In the genomic region with DNA sequence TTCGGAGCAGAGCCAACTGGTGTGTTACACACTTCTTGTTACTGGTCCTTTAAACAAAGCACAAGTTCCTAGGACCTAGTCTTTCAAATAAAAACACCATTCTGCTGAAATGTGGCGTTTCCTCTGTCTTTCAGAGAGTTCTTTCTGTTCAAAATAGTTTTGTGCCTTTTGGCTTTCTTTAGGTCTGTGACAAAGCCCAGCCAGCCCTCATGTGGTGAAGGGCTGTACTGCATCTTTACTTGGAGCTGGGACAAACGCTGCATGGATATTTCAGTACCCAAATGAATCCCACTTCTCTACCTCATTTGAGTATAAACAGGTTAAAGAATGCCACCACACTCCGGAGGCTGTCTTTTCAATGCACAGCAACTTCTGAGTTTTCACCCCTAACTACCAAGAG, we compare ENCODE assay signal across 8 mouse cellular contexts.
DNase-seq lines count a peak whose midpoint lies in the region; ATAC-seq lines count a peak whose summit lies in the region.
"Had no signal": no experiment of that assay in that cellular context is flagged by ENCODE, and none has a peak within 500 bp of the region (broad histone marks: within the 10 kb centered on the region; RNA-seq: fewer than 3 reads in every experiment).

No protein-coding gene starts in this region.

- no peaks in the 10 kb centered on the region for H3K36me3 ChIP-seq in midbrain, embryonic 14.5 days (ENCODE audit: control insufficient read depth, insufficient read depth, low read length)
- H3K36me3 ChIP-seq in midbrain, embryonic 13.5 days = no peaks in the 10 kb centered on the region
- no peaks in the 10 kb centered on the region; the same call in 1 of the 2 replicates for H3K36me3 ChIP-seq in limb, embryonic 11.5 days (ENCODE audit: control insufficient read depth, insufficient read depth, low read length)

- no peaks in the 10 kb centered on the region for H3K27me3 ChIP-seq in midbrain, embryonic 14.5 days (ENCODE audit: control insufficient read depth, insufficient read depth, low read length)
- H3K27me3 ChIP-seq in midbrain, embryonic 13.5 days = no peaks in the 10 kb centered on the region
- H3K27me3 ChIP-seq in limb, embryonic 11.5 days (ENCODE audit: control insufficient read depth, insufficient read depth, low read length) = no peaks in the 10 kb centered on the region

- no peak for ATAC-seq in midbrain, embryonic 14.5 days (ENCODE audit: low FRiP score, low TSS enrichment)
- no peak for ATAC-seq in midbrain, embryonic 13.5 days
- no peak for ATAC-seq in limb, embryonic 11.5 days (ENCODE audit: insufficient number of reproducible peaks, low FRiP score, low TSS enrichment, low read depth)

- H3K9ac ChIP-seq in midbrain, embryonic 14.5 days (replicated peaks; ENCODE audit: low read length) = no peak overlapping the region
- no peak overlapping the region for H3K9ac ChIP-seq in midbrain, embryonic 13.5 days (replicated peaks)
- no peak overlapping the region for H3K9ac ChIP-seq in limb, embryonic 11.5 days (ENCODE audit: low read length)

- H3K27ac ChIP-seq in midbrain, embryonic 14.5 days (replicated peaks; ENCODE audit: low read depth, low read length) = no peak overlapping the region
- H3K27ac ChIP-seq in midbrain, embryonic 13.5 days = no peak overlapping the region
- H3K27ac ChIP-seq in limb, embryonic 11.5 days (replicated peaks; ENCODE audit: low read depth, low read length) = no peak overlapping the region

- 43% methylated on average over 4 of the region's 4 CpGs for WGBS in midbrain, embryonic 14.5 days
- WGBS in midbrain, embryonic 13.5 days = 43% methylated on average over 4 of the region's 4 CpGs
- WGBS in limb, embryonic 11.5 days = 47% methylated on average over 4 of the region's 4 CpGs

- no peak overlapping the region for H3K4me2 ChIP-seq in midbrain, embryonic 14.5 days (ENCODE audit: low read length)
- no peak overlapping the region for H3K4me2 ChIP-seq in midbrain, embryonic 13.5 days (replicated peaks)
- H3K4me2 ChIP-seq in limb, embryonic 11.5 days (ENCODE audit: low read depth, severe bottlenecking) = no peak overlapping the region

- H3K4me1 ChIP-seq in midbrain, embryonic 14.5 days (ENCODE audit: control insufficient read depth, insufficient read depth, low read length) = no peaks in the 10 kb centered on the region
- peaks cover 15% of the 10 kb centered on the region for H3K4me1 ChIP-seq in midbrain, embryonic 13.5 days (replicated peaks)
- H3K4me1 ChIP-seq in limb, embryonic 11.5 days (ENCODE audit: control insufficient read depth, insufficient read depth, low read length) = peaks cover 22% of the 10 kb centered on the region

- H3K9me3 ChIP-seq in midbrain, embryonic 14.5 days (ENCODE audit: control insufficient read depth, low read length) = no peaks in the 10 kb centered on the region
- H3K9me3 ChIP-seq in midbrain, embryonic 13.5 days = no peaks in the 10 kb centered on the region
- H3K9me3 ChIP-seq in limb, embryonic 11.5 days (ENCODE audit: control insufficient read depth, low read length) = no peaks in the 10 kb centered on the region

- H3K4me3 ChIP-seq in midbrain, embryonic 14.5 days (replicated peaks; ENCODE audit: low read depth, low read length) = no peak overlapping the region
- H3K4me3 ChIP-seq in midbrain, embryonic 13.5 days (replicated peaks) = no peak overlapping the region
- H3K4me3 ChIP-seq in limb, embryonic 11.5 days (ENCODE audit: low read depth, low read length) = no peak overlapping the region
- H3K4me3 ChIP-seq: myocyte had no signal

- peak; percentile 82 for DNase-seq in midbrain, embryonic 14.5 days
- peak; percentile 76 for DNase-seq in ZHBTc4 (ENCODE audit: low read depth, low spot score)
- peak; percentile 86 for DNase-seq in embryo, embryonic 10 days (ENCODE audit: low spot score)
- peak; percentile 77 for DNase-seq in induced T-regulatory cell, adult 2 months (ENCODE audit: low read depth)
- peak; percentile 86 for DNase-seq in limb, embryonic 11.5 days (ENCODE audit: low spot score)
- peak; percentile 29 for DNase-seq in retina, postnatal 7 days (ENCODE audit: low read depth, low spot score)

Comparison
In these comparisons a context has a peak if more than half of its experiments do, and no peak if none do; other contexts are left out.
1. DNase-seq: peak in every context shown above with its lines; median percentile 86 in embryo, embryonic 10 days; 86 in limb, embryonic 11.5 days; 82 in midbrain, embryonic 14.5 days; 77 in induced T-regulatory cell, adult 2 months; 76 in ZHBTc4; 29 in retina, postnatal 7 days.